Mouse (Mus musculus) erythroblast, embryonic 14.5 days (primary cell): ENCODE results near the gene Trib3. TPM values are rescaled to one million over a fixed set of nuclear protein-coding genes. Genes with fewer than 3 reads are reported as not detected.

Source experiments
- H3K27me3 ChIP-seq: 2 replicates; pipeline ENCODE4 v1.6.1; 2012; ENCODE audit warnings: inconsistent platforms; ENCODE audit not compliant: control insufficient read depth
- H3K36me3 ChIP-seq: 2 replicates; pipeline ENCODE4 v1.6.1; 2012; ENCODE audit warnings: mild to moderate bottlenecking, inconsistent platforms; ENCODE audit not compliant: control insufficient read depth
- H3K4me1 ChIP-seq: 2 replicates; pipeline ENCODE4 v1.6.1; 2012; ENCODE audit warnings: inconsistent platforms; ENCODE audit not compliant: control insufficient read depth
- H3K4me3 ChIP-seq: replicated peaks from 2 replicates; pipeline ENCODE3; 2012; ENCODE audit warnings: moderate library complexity, mild to moderate bottlenecking, inconsistent platforms
- H3K9me3 ChIP-seq: 2 replicates; pipeline ENCODE4 v1.6.1; 2012; ENCODE audit warnings: low read length, inconsistent platforms, mixed read lengths; ENCODE audit not compliant: control insufficient read depth
- GATA1 ChIP-seq: IDR thresholded peaks from 2 replicates; pipeline ENCODE4 v1.6.1; 2012; ENCODE audit warnings: low read length, inconsistent platforms, mixed read lengths
- TAL1 ChIP-seq: IDR thresholded peaks from 3 replicates; pipeline ENCODE4 v1.6.1; 2012; ENCODE audit warnings: low read length, inconsistent platforms, mixed read lengths
- polyA plus RNA-seq: library from polyadenylated mRNA; stranded (reverse); fragments of >175 nt; gene quantifications from 2 replicates; pipeline ENCODE4 v1.2.3, GENCODE M21; 2012

Gene Trib3
- polyA plus RNA-seq, 1 experiment = 1.3 TPM

GRCm38 (mm10) chr2:152349205-152349604 is 5.4 kb upstream of the Trib3 start:
- H3K27me3 ChIP-seq = no peaks in the 10 kb centered on the region
- peaks cover 59% of the 10 kb centered on the region for H3K4me1 ChIP-seq
- TF ChIP-seq GATA1 (no peak), TAL1 (no peak)
- H3K36me3 ChIP-seq = no peaks in the 10 kb centered on the region
- no peaks in the 10 kb centered on the region for H3K9me3 ChIP-seq
- H3K4me3 ChIP-seq = no peak overlapping the region

DNA sequence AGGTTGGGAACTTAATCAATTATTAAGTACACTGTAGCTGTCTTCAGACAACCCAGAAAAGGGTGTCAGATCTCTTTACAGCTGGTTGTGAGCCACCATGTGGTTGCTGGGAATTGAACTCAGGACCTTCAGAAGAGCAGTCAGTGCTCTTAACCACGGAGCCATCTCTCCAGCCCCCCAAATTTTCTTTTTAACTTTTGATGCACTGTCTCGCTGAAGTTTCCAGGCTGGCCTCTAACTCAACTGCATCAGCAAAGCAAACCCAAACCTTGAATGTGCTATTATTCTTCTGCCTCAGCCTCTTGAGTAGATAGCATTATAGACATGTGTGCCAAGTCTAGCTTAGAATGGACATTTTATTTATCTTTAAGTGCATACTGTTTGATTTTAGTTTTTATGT is 3.9 kb upstream of the Trib3 start:
- Histone ChIP-seq H3K9me3 (no peaks in the 10 kb centered on the region), H3K4me3 (no peak overlapping the region), H3K4me1 (peaks cover 73% of the 10 kb centered on the region), H3K27me3 (peaks cover 11% of the 10 kb centered on the region), H3K36me3 (no peaks in the 10 kb centered on the region)
- TF ChIP-seq GATA1 (no peak), TAL1 (no peak)

GRCm38 (mm10) chr2:152346776-152347465 is 3.1 kb upstream of the Trib3 start:
- peaks cover 17% of the 10 kb centered on the region for H3K27me3 ChIP-seq
- TF ChIP-seq TAL1 (peak; percentile 31; the same call in 1 of the 3 replicates), GATA1 (peak; percentile 62)
- H3K9me3 ChIP-seq = no peaks in the 10 kb centered on the region
- H3K4me1 ChIP-seq = peaks cover 77% of the 10 kb centered on the region
- H3K36me3 ChIP-seq = no peaks in the 10 kb centered on the region
- H3K4me3 ChIP-seq = peak overlapping the region; percentile 44

DNA sequence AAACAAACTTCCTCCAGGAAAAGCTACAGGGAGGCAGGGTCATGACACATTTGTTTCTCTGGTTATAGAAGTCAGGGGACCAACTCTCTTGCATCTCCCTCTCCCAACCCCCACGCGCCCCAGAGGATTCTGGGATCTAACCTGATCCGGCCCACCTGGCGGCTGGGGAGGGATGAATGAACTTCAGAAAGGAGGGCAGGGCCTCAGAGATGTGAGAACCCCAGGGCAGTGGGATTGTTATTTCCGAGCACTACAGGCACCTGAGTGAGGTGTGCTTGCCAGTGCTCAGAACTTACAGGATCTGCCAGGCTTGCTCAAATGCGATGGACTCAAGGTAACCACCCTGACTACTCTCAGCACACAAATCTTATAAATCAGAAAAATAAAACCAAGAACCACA is 1.6 kb upstream of the Trib3 start:
- Histone ChIP-seq H3K4me3 (no peak overlapping the region), H3K27me3 (peaks cover 19% of the 10 kb centered on the region), H3K36me3 (no peaks in the 10 kb centered on the region), H3K4me1 (peaks cover 73% of the 10 kb centered on the region), H3K9me3 (no peaks in the 10 kb centered on the region)
- TF ChIP-seq TAL1 (no peak), GATA1 (no peak)

- TF ChIP-seq GATA1 (no peak), TAL1 (no peak)
- no peaks in the 10 kb centered on the region for H3K9me3 ChIP-seq
- H3K27me3 ChIP-seq = peaks cover 19% of the 10 kb centered on the region
- H3K4me1 ChIP-seq = peaks cover 71% of the 10 kb centered on the region
- H3K4me3 ChIP-seq = no peak overlapping the region
- H3K36me3 ChIP-seq = no peaks in the 10 kb centered on the region
Observed at GRCm38 (mm10) chr2:152344909-152345308, 1.1 kb upstream of the Trib3 start.

GRCm38 (mm10) chr2:152344361-152344760 is 529 bp upstream of the Trib3 start:
- Histone ChIP-seq H3K4me1 (peaks cover 65% of the 10 kb centered on the region), H3K4me3 (peak overlapping the region; percentile 71)
- TF ChIP-seq GATA1 (no peak), TAL1 (no peak)

DNA sequence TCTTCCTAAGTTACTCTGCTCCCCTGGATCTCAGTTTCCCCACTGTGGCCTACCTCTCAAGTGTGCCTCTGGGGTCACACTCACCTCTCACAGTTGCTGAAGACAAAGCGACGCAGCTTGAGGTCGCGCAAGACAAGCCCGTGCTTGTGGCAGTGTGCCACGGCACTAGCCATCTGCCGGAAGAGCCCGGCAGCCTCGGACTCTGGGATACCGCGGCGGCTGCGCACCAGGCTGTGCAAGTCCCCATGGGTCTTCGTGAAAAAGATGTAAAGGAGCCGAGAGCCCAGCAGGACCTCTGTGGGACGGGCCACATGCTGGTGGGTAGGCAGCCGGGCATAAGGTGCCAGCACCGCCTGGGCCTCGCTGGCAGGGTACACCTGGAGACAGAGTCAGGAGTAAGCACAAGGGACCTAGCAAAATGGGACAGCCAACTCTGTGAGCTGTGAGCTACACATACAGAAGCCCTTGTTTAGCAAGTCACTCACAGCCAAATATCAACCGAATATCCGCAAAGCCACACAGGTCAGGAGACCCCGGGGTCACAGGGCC is 4.1 kb downstream of the Trib3 start:
- Histone ChIP-seq H3K4me3 (no peak overlapping the region), H3K36me3 (peaks cover 3% of the 10 kb centered on the region; the same call in 1 of the 2 replicates), H3K27me3 (peaks cover 27% of the 10 kb centered on the region), H3K9me3 (no peaks in the 10 kb centered on the region), H3K4me1 (peaks cover 25% of the 10 kb centered on the region)
- TF ChIP-seq TAL1 (no peak), GATA1 (no peak)

More at GRCm38 (mm10) chr2:152344361-152344760, 529 bp upstream of the Trib3 start:
- Histone ChIP-seq H3K27me3 (peaks cover 19% of the 10 kb centered on the region), H3K9me3 (no peaks in the 10 kb centered on the region), H3K36me3 (no peaks in the 10 kb centered on the region)

- TF ChIP-seq GATA1 = no peak
- no peak for TF ChIP-seq TAL1
- Histone ChIP-seq H3K4me1 (peaks cover 15% of the 10 kb centered on the region), H3K27me3 (peaks cover 24% of the 10 kb centered on the region), H3K4me3 (no peak overlapping the region), H3K9me3 (no peaks in the 10 kb centered on the region), H3K36me3 (peaks cover 3% of the 10 kb centered on the region; the same call in 1 of the 2 replicates)
Observed at GRCm38 (mm10) chr2:152338319-152338718, 5.5 kb downstream of the Trib3 start.

- TF ChIP-seq TAL1 = no peak
- no peak for TF ChIP-seq GATA1
- peaks cover 3% of the 10 kb centered on the region; the same call in 1 of the 2 replicates for H3K36me3 ChIP-seq
- peaks cover 14% of the 10 kb centered on the region for H3K4me1 ChIP-seq
- no peak overlapping the region for H3K4me3 ChIP-seq
- no peaks in the 10 kb centered on the region for H3K9me3 ChIP-seq
- H3K27me3 ChIP-seq = peaks cover 18% of the 10 kb centered on the region
Observed at GRCm38 (mm10) chr2:152337591-152338212, 6.1 kb downstream of the Trib3 start.
